Mouse (Mus musculus) gastrocnemius, postnatal 4 days (tissue): ENCODE results near the gene Oprd1. TPM values are rescaled to one million over a fixed set of nuclear protein-coding genes. Genes with fewer than 3 reads are reported as not detected.

Experiments used
- DNase-seq, 2 experiments: peaks; one replicate each; pipeline ENCODE4 v3.0.0; 2021 to 2022; ENCODE audit warnings: low spot score in 2 of 2, mixed read lengths in 2 of 2
- total RNA-seq, 2 experiments: library from RNA; stranded (reverse); gene quantifications; 2 replicates each; pipeline ENCODE4 v1.2.3; 2021

Oprd1 gene
- total RNA-seq, 2 experiments from 2014 or later, result 0.16 TPM; not detected in 1

GRCm38 (mm10) chr4:132062934-132063884, 81.1 kb downstream of the Oprd1 start:
- DNase-seq, result no peak

- no peak for DNase-seq
Measured at GRCm38 (mm10) chr4:132062289-132062688, 82.0 kb downstream of the Oprd1 start.

Other genes starting within 250 kb of the Oprd1 start
- gene Tmem200b, start 222.7 kb downstream of the Oprd1 start, total RNA-seq, result 10 to 100 TPM in 1 of 2 experiments, 1 to 10 TPM in 1; 9.9 to 10.4 TPM
- under 1 TPM in 1 of 2 experiments, not detected in 1; 0.10 TPM for gene Gm10300, start 69.8 kb downstream of the Oprd1 start, total RNA-seq
- gene Epb41, start 69.2 kb downstream of the Oprd1 start, total RNA-seq, result 10 to 100 TPM; 35.5 to 43.1 TPM
- gene Ythdf2, start 67.8 kb upstream of the Oprd1 start, total RNA-seq, result 10 to 100 TPM; 44.7 to 53.4 TPM
- 10 to 100 TPM; 18.7 to 19.5 TPM for gene Gmeb1, start 117.1 kb upstream of the Oprd1 start, total RNA-seq
- 10 to 100 TPM; 26.6 to 29.2 TPM for gene Taf12, start 129.9 kb upstream of the Oprd1 start, total RNA-seq
- 1 to 10 TPM; 1.0 to 1.3 TPM for gene Rab42, start 158.9 kb upstream of the Oprd1 start, total RNA-seq
- 10 to 100 TPM; 25.0 to 26.6 TPM for gene Trnau1ap, start 185.1 kb upstream of the Oprd1 start, total RNA-seq
- gene Rcc1, start 209.1 kb upstream of the Oprd1 start, total RNA-seq, result 10 to 100 TPM; 25.3 to 27.7 TPM